Mouse (Mus musculus) T-helper 17 cell (primary cell): Measurements from ENCODE around the gene Ubl5.

Experiments used
- in situ Hi-C, 2 experiments: fragments of 300-600 bp; cut with MboI, MseI; formaldehyde crosslinking; loops; 1 replicate in 1 of 2; 2 replicates in 1 of 2; pipeline ENCODE4 v1.15.1; 2025; ENCODE audit warnings: high pct_unique_total_duplicates in 2 of 2

Ubl5 gene

GRCm38 (mm10) chr9:20642101-20642895 lies at the start of gene Ubl5:
Ubl5 (plus strand) TSS chr9:20642878.
- in situ Hi-C loops = loop anchor here (5.0 to 25.0 kb wide), 3 partner anchors 60 to 583 kb away; partner anchors contain the start of genes Zfp846 (in 2 of the 2) and Zfp26 (in 1 of the 2)

DNA sequence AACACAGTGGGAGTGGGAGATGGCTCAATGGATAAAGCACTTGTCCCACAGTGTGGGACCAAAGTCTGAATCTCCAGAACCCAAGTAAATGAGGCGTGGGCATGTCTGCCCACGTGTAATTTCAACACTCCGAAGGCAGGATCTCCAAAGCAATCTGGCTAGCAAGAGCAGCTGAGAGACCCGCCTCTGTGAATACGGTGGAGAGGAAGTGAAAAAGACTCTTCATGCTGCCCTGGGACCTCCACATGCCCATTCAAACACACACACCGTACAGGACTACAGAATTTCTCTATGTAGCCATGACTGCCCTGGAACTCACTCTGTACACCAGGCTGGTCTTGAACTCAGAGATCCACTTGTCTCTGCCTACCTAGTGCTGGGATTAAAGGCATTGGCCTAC lies 41.4 kb upstream of the Ubl5 start:
- in situ Hi-C loops = loop anchor here in 1 of 2 experiments (5.0 kb wide), 1 partner anchor 106 kb away; no protein-coding TSS in a partner anchor

DNA sequence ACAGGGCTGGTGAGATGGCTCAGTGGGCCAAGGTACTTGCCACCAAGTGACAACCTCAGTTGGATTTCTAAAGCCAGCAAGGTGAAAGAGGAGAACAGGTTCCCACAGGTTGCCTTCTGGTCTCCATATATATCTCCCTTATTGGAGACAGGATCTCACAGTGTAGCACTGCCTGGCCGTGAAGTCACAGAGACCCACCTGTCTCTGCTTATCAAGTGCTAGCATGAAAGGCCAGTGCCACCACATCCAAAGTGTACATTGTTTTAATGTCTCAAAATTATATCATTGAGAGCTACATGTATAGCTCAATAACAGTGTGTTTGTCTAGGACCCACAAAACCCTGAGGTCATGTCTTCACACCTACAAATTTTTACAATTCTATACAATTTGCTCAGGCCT lies 36.4 kb upstream of the Ubl5 start:
- in situ Hi-C loops = no loop called here

DNA sequence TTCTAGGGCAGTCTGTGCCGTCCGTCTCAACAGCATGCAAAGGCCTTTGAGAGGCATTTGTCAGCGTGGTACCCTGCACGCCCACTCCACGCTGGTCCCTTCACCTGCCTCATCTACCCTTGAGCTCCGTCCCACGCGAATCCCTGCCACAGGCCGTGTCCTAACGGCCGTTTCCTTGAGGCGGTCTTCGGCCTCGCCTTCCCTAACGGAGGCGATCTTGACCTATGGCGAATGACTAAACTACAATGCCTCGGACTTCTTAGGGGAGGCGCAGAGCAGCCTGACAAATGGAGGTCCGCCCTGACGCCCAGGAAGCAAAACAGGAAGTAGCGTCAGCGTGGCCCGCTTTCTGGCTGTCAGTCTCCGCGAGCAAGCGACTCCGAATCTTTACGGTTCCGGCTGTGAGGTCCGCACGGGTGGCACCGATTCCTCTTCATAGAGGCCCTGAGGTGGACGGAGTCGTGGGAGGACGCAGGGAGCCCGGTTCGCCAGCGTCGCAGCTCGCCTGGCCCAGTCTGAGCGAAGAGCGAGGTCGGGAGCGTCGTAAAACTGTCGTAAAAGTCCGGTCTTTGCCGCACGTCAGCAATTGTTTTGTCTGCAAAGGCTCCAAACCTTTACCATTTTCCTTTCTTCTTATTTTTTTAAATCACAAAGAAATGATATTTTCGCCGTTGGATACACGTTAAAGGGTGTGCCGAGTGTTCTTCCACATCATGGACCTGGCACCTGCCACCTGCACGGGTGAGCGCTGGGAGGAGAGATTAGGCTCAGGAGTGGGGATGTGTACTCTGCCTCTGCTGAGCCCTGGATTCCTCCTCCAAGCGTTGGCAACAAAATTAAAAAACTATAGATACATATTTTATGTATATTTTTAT lies 35.3 kb upstream of the Ubl5 start:
- in situ Hi-C loops = no loop called here

DNA sequence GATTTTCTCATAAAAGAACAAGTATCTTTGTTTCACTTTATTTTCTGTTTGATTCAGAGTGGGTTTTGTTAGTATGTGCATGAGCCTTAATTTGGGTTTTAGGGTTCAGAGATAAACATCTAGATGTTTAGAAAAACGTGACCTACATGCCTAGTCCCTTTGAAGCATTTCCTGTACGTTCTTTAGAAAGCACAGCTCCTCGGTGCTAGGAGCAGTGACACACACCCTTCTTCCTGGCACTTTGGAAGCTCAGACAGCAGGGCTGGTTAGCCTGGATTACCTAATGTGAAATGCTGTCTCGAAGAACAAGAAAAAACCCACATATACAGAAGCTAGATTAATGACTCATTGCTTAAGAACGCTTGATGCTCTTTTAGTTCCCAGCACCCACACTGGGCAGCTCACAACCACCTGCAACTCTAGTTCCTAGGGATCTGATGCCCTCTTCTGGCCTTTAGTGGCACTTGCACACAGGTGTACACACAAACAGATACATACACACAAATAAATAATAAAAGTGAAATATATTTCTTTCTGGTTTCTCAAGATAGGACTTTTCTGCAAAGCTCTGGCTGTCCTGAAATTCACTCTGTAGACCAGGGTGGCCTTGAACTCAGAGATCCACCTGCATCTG lies 32.7 kb upstream of the Ubl5 start:
- in situ Hi-C loops = no loop called here

GRCm38 (mm10) chr9:20611976-20612375 lies 30.7 kb upstream of the Ubl5 start:
- in situ Hi-C loops = no loop called here

DNA sequence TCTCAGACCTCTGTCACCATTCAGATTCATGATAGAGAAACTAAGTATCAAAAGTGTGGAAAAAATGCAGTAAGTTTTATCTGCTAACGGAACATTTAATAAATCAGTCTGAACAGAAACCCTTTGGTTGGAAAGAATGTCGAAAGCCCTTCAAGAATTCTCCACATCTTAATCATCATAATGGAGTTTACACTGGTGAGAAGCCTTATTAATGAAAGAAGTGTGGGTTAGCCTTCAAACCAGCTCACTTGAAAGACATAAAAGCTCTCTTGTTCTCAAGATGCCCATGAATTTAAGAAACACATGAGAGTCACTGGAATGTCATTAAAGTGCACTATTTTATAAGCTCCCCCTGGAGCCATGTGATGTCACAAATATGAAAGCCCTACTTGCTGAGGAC lies 26.0 kb upstream of the Ubl5 start:
- in situ Hi-C loops = no loop called here

- in situ Hi-C loops = loop anchor here in 1 of 2 experiments (25.0 kb wide), 1 partner anchor 169 kb away; the partner anchor contains the start of gene Zfp26
Measured at GRCm38 (mm10) chr9:20631332-20631731, 11.3 kb upstream of the Ubl5 start.

DNA sequence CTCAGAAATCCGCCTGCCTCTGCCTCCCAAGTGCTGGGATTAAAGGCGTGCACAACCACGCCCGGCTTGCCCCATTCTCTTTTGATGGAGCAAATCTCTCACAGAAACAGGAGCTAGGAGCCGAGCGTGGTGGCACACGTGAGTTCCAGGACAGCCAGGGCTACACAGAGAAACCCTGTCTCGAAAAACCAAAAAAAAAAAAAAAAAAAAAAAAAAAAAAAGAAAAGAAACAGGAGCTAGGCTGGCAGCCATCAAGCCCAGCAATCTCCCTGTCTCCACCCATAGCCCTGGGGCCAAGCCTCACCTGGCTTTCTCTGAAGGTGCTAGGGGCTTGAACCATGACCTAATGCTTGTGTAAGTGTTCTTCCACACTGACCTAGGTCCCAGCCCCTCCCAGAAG lies 7.0 kb upstream of the Ubl5 start:
- in situ Hi-C loops = loop anchor here in 1 of 2 experiments (25.0 kb wide), 1 partner anchor 173 kb away; the partner anchor contains the start of gene Zfp26

DNA sequence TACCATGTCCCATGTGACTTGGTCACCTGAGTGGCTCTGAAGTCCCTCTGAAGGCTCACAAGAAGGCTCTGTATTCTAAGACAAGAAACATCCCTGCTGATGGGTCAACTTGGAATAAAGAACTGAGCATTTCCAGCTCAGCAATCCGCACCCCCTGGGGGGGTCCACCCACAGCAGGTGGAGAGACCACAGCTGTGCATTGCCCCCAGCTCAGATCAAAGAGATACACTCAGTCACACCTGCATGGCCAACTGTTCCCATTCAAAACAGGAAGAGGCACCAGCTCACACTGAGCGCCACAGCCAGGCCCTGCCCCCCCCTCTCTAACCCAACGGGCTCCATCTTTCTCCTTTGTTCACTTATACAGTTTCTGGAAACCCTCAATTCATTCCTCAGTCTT lies 6.4 kb upstream of the Ubl5 start:
- in situ Hi-C loops = loop anchor here in 1 of 2 experiments (25.0 kb wide), 1 partner anchor 174 kb away; the partner anchor contains the start of gene Zfp26

DNA sequence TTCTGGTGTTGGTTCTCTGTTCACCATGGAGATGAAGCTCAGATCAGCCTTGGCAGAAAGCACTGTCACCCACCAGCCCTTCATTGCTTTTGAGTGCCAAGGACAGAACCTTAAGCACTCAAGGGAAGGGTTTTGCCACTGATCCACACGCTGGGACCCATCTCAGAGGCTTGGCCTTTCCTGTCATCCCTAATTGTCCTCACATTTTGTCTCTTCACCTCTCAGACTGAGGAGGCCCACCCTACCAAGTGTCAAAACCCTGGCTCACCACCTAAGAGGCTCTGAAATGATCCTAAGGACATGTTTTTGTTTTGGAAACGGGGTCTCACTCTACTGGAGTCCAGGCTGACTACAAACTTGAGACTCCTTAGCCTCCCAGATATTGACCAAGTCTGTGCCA lies 5.9 kb upstream of the Ubl5 start:
- in situ Hi-C loops = loop anchor here in 1 of 2 experiments (25.0 kb wide), 1 partner anchor 174 kb away; the partner anchor contains the start of gene Zfp26

GRCm38 (mm10) chr9:20638552-20638951 lies 4.1 kb upstream of the Ubl5 start:
- in situ Hi-C loops = loop anchor here in 1 of 2 experiments (25.0 kb wide), 1 partner anchor 176 kb away; the partner anchor contains the start of gene Zfp26

GRCm38 (mm10) chr9:20639486-20639885 lies 3.2 kb upstream of the Ubl5 start:
- in situ Hi-C loops = loop anchor here in 1 of 2 experiments (25.0 kb wide), 1 partner anchor 177 kb away; the partner anchor contains the start of gene Zfp26

DNA sequence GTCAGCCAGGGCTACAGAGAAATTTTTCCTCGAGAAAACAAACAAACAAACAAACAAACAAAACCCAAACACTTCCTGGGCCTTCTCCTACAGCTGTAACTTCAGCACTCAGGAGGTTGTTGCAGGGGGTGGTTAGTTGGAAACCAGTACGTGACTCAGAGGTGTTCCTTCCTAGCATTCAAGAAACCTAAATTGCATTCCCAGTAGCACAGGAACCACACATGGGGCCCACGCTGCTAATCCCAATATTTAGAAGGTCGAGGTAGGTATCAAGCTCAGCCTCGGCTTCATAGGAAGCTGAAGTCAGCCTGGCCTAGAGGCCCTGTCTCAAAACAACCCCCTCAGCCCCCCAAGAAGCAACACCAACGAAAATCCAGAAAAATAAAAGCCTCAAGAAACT lies 1.2 kb upstream of the Ubl5 start:
- in situ Hi-C loops = loop anchor here (5.0 to 25.0 kb wide), 3 partner anchors 59 to 583 kb away; partner anchors contain the start of genes Zfp846 (in 2 of the 2) and Zfp26 (in 1 of the 2)

GRCm38 (mm10) chr9:20642896-20643466 lies 303 bp downstream of the Ubl5 start:
- in situ Hi-C loops = loop anchor here (5.0 to 25.0 kb wide), 3 partner anchors 61 to 582 kb away; partner anchors contain the start of genes Zfp846 (in 2 of the 2) and Zfp26 (in 1 of the 2)

DNA sequence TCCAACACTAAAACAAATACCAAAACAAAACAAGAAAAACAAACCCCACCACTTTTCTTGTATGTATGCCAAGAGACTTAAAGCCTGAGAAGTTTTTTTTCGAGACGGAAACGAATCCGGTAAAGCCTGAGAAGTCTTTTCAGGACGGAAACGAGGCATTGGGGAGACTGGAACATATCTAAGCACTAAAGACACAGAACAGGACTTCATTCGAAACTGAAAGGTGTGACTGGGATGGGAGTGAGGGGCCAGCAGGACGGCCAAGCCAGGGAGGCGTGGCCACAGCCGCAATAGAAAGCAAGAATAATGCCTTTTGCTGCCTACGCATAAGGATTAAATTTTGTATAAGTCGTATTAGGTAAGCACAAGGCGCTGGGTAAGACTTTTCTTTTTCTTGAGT lies 1.1 kb downstream of the Ubl5 start:
- in situ Hi-C loops = loop anchor here (5.0 to 25.0 kb wide), 3 partner anchors 61 to 581 kb away; partner anchors contain the start of genes Zfp846 (in 2 of the 2) and Zfp26 (in 1 of the 2)

- in situ Hi-C loops = loop anchor here (5.0 to 25.0 kb wide), 3 partner anchors 62 to 580 kb away; partner anchors contain the start of genes Zfp846 (in 2 of the 2) and Zfp26 (in 1 of the 2)
Measured at GRCm38 (mm10) chr9:20644360-20645081, 1.8 kb downstream of the Ubl5 start, which contains the start of gene Fbxl12. Fbxl12 (minus strand) TSS chr9:20644767.

- in situ Hi-C loops = loop anchor here (10.0 to 25.0 kb wide), 2 partner anchors 183 to 580 kb away; partner anchors contain the start of gene Zfp26 (in 1 of the 2)
Measured at GRCm38 (mm10) chr9:20645121-20645520, 2.4 kb downstream of the Ubl5 start.

- in situ Hi-C loops = loop anchor here in 1 of 2 experiments (5.0 kb wide), 1 partner anchor 76 kb away; no protein-coding TSS in a partner anchor
Measured at GRCm38 (mm10) chr9:20651602-20652259, 9.1 kb downstream of the Ubl5 start, which contains the start of gene Pin1. Pin1 (plus strand) TSS chr9:20652095.
